Mouse (Mus musculus) liver, postnatal 0 days (tissue): ENCODE measurements around the gene Thsd4. TPM values are rescaled to one million over a fixed set of nuclear protein-coding genes. Genes with fewer than 3 reads are reported as not detected.

Experiments used
- ATAC-seq: fragments of 200-750 bp; cut with Nextera tagmentation; 2 replicates; pipeline ENCODE4 v1.8.0; 2017; ENCODE audit warnings: mild to moderate bottlenecking, moderate library complexity
- DNase-seq: peaks from one replicate; pipeline ENCODE4 v3.0.0-alpha.2; 2016
- H3K27ac ChIP-seq: fragments of 300-500 bp; sonication (generic); 2 replicates; pipeline ENCODE4 v1.5.1; 2014; ENCODE audit warnings: antibody characterized with exemption, moderate library complexity, mild to moderate bottlenecking, low read depth
- H3K27me3 ChIP-seq: fragments of 300-500 bp; sonication (generic); 2 replicates; pipeline ENCODE4 v1.6.1; 2014; ENCODE audit warnings: low read length, control low read depth, mixed read lengths; ENCODE audit not compliant: insufficient read depth
- H3K36me3 ChIP-seq: fragments of 300-500 bp; sonication (generic); replicated peaks from 2 replicates; pipeline ENCODE4 v1.6.1; 2014; ENCODE audit warnings: mild to moderate bottlenecking, control low read depth, low read length, moderate library complexity, mixed read lengths; ENCODE audit not compliant: insufficient read depth
- H3K4me1 ChIP-seq: fragments of 300-500 bp; sonication (generic); 2 replicates; pipeline ENCODE4 v1.6.1; 2014; ENCODE audit warnings: antibody characterized with exemption, mild to moderate bottlenecking, control low read depth; ENCODE audit not compliant: insufficient read depth
- H3K4me2 ChIP-seq: fragments of 300-500 bp; sonication (generic); 2 replicates; pipeline ENCODE4 v1.6.1; 2014; ENCODE audit warnings: low read depth, mild to moderate bottlenecking, low read length, moderate library complexity, mixed read lengths
- H3K4me3 ChIP-seq: fragments of 300-500 bp; sonication (generic); 2 replicates; pipeline ENCODE4 v1.5.1; 2014; ENCODE audit warnings: low read depth, low read length
- H3K9ac ChIP-seq: fragments of 300-500 bp; sonication (generic); replicated peaks from 2 replicates; pipeline ENCODE4 v1.6.1; 2014; ENCODE audit warnings: mild to moderate bottlenecking, moderate library complexity
- H3K9me3 ChIP-seq: fragments of 300-500 bp; sonication (generic); 2 replicates; pipeline ENCODE4 v1.6.1; 2016; ENCODE audit warnings: mild to moderate bottlenecking, control low read depth, low read length, mixed read lengths
- CTCF ChIP-seq: sonication (generic); IDR thresholded peaks from 2 replicates; pipeline ENCODE4 v1.5.1; 2016; ENCODE audit warnings: antibody characterized with exemption, low read depth
- EP300 ChIP-seq: IDR thresholded peaks from 2 replicates; pipeline ENCODE4 v1.6.1; 2016; ENCODE audit warnings: antibody characterized with exemption, low read depth, mild to moderate bottlenecking
- WGBS: fragments of 180-500 bp; shearing (Covaris S2); extraction: QIAGEN DNeasy Blood & Tissue Kit; methylation state at CpG from one replicate; pipeline ENCODE4 v1.1.7; 2014; ENCODE audit not compliant: insufficient replicate concordance; 5-methylcytosine and 5-hydroxymethylcytosine counted together
- polyA plus RNA-seq: library from polyadenylated mRNA; unstranded; fragments of >200 nt; fragmentation: Nextera tagmentation; extraction: Ambion mirVana; gene quantifications from 2 replicates; pipeline ENCODE4 v1.2.1, GENCODE M21; 2015

The Thsd4 gene
- polyA plus RNA-seq, 1 experiment from 2014 or later, result 0.70 TPM

- Histone ChIP-seq H3K9me3 (no peaks in the 10 kb centered on the region), H3K4me2 (no peak overlapping the region), H3K9ac (no peak overlapping the region), H3K36me3 (no peaks in the 10 kb centered on the region), H3K27ac (no peak overlapping the region), H3K27me3 (no peaks in the 10 kb centered on the region), H3K4me1 (no peaks in the 10 kb centered on the region), H3K4me3 (no peak overlapping the region)
- no peak for DNase-seq
- TF ChIP-seq EP300 (no peak), CTCF (no peak)
- WGBS, result 73% methylated on average over 7 of the region's 7 CpGs
- ATAC-seq, result no peak
Observed at GRCm38 (mm10) chr9:60203141-60203540, 318.7 kb downstream of the Thsd4 start.

GRCm38 (mm10) chr9:60200436-60200835, 321.4 kb downstream of the Thsd4 start:
- no peaks in the 10 kb centered on the region for H3K9me3 ChIP-seq
- H3K36me3 ChIP-seq, result no peaks in the 10 kb centered on the region
- no peaks in the 10 kb centered on the region for H3K27me3 ChIP-seq
- no peak overlapping the region for H3K4me3 ChIP-seq
- H3K27ac ChIP-seq, result no peak overlapping the region
- DNase-seq (no peak), ATAC-seq (no peak)
- no peak for TF ChIP-seq EP300
- TF ChIP-seq CTCF, result no peak
- 79% methylated on average over 2 of the region's 2 CpGs for WGBS
- no peaks in the 10 kb centered on the region for H3K4me1 ChIP-seq
- H3K4me2 ChIP-seq, result no peak overlapping the region
- no peak overlapping the region for H3K9ac ChIP-seq

DNA sequence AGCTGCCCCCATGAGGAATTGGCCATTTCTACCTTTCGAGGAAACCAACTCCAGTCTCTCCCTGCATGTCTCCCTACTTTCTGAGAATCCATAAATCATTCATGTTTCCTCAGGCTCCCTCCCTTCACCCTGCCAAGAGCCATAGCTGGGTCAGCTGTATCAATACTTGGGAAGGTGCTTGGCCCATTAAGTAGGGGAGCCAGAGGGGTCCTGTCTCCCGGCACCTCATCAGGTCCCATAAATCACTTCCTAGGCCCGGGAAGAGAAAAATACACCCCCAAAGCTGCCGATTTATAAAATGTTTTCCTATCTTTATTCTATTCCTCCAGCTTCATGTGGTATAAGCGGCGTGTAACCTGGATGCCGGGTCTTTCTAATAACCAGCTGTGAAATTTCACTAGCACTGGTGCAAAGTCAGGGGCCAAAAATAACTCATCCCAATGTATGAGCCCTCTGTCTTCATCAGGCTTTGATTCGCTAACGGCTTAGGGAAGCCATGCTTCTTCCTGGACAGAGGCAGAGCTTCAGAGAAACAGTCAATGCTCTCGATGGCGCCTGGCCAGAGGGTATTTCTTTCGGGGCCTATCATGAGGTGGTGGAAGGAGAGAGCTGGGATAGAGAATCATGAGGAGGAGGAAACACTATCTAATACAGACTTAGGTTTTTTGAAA, 323.2 kb downstream of the Thsd4 start:
- H3K27me3 ChIP-seq, result no peaks in the 10 kb centered on the region
- no peak for ATAC-seq
- no peak overlapping the region for H3K27ac ChIP-seq
- H3K9ac ChIP-seq, result no peak overlapping the region
- 86% methylated on average over 12 of the region's 12 CpGs for WGBS
- no peaks in the 10 kb centered on the region for H3K4me1 ChIP-seq
- DNase-seq, result no peak
- H3K9me3 ChIP-seq, result no peaks in the 10 kb centered on the region
- no peak for TF ChIP-seq EP300
- no peak for TF ChIP-seq CTCF
- no peak overlapping the region for H3K4me3 ChIP-seq
- no peak overlapping the region for H3K4me2 ChIP-seq
- no peaks in the 10 kb centered on the region for H3K36me3 ChIP-seq

DNA sequence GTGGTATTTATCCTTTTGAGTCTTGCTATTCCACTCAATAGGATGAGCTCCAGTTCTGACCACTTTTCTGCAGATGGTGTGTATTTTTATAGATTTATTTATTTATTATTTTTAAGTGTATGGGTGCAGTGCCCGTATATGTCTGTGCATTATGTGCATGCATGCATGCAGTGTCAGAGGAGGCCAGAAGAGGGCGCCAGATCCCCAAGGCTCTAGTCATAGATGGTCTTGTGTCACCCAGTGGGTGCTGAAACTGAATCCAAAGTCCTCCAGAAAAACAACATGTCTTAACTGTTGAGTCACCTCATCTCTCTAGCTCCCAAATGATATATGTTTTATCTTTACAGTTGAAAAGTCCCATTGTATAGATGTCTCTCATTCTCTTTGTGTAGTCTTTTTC, 326.3 kb downstream of the Thsd4 start:
- Histone ChIP-seq H3K4me2 (no peak overlapping the region), H3K9me3 (no peaks in the 10 kb centered on the region), H3K36me3 (no peaks in the 10 kb centered on the region), H3K9ac (no peak overlapping the region), H3K27me3 (no peaks in the 10 kb centered on the region), H3K4me1 (no peaks in the 10 kb centered on the region; the same call in 1 of the 2 replicates), H3K27ac (no peak overlapping the region), H3K4me3 (no peak overlapping the region)
- DNase-seq, result peak; percentile 24
- TF ChIP-seq CTCF (peak; percentile 53), EP300 (no peak)
- 71% methylated on average over 2 of the region's 2 CpGs for WGBS
- no peak for ATAC-seq

GRCm38 (mm10) chr9:60194905-60195304, 326.9 kb downstream of the Thsd4 start:
- DNase-seq (no peak), ATAC-seq (no peak)
- WGBS, result 80% methylated on average over 6 of the region's 6 CpGs
- Histone ChIP-seq H3K9ac (no peak overlapping the region), H3K27ac (no peak overlapping the region), H3K4me3 (no peak overlapping the region), H3K4me2 (no peak overlapping the region), H3K36me3 (no peaks in the 10 kb centered on the region), H3K9me3 (no peaks in the 10 kb centered on the region), H3K27me3 (no peaks in the 10 kb centered on the region), H3K4me1 (no peaks in the 10 kb centered on the region; the same call in 1 of the 2 replicates)
- TF ChIP-seq EP300 (no peak), CTCF (no peak)

GRCm38 (mm10) chr9:60192321-60192720, 329.5 kb downstream of the Thsd4 start:
- Histone ChIP-seq H3K36me3 (no peaks in the 10 kb centered on the region), H3K4me1 (peaks cover 2% of the 10 kb centered on the region; the same call in 1 of the 2 replicates), H3K4me2 (no peak overlapping the region), H3K4me3 (no peak overlapping the region), H3K27me3 (no peaks in the 10 kb centered on the region), H3K9ac (no peak overlapping the region), H3K9me3 (no peaks in the 10 kb centered on the region), H3K27ac (no peak overlapping the region)
- 63% methylated on average over 5 of the region's 5 CpGs for WGBS
- ATAC-seq (no peak), DNase-seq (no peak)
- TF ChIP-seq EP300 (no peak), CTCF (no peak)

GRCm38 (mm10) chr9:60187437-60187836, 334.4 kb downstream of the Thsd4 start:
- no peak for ATAC-seq
- no peak overlapping the region for H3K4me3 ChIP-seq
- WGBS, result 28% methylated on average over 2 of the region's 2 CpGs
- H3K36me3 ChIP-seq, result no peaks in the 10 kb centered on the region
- TF ChIP-seq EP300, result no peak
- TF ChIP-seq CTCF, result no peak
- no peak overlapping the region for H3K9ac ChIP-seq
- H3K27me3 ChIP-seq, result no peaks in the 10 kb centered on the region
- DNase-seq, result no peak
- no peaks in the 10 kb centered on the region for H3K9me3 ChIP-seq
- peaks cover 4% of the 10 kb centered on the region; the same call in 1 of the 2 replicates for H3K4me1 ChIP-seq
- H3K27ac ChIP-seq, result no peak overlapping the region
- H3K4me2 ChIP-seq, result no peak overlapping the region
